ENCODE assay signal across 9 mouse cellular contexts in the genomic region with DNA sequence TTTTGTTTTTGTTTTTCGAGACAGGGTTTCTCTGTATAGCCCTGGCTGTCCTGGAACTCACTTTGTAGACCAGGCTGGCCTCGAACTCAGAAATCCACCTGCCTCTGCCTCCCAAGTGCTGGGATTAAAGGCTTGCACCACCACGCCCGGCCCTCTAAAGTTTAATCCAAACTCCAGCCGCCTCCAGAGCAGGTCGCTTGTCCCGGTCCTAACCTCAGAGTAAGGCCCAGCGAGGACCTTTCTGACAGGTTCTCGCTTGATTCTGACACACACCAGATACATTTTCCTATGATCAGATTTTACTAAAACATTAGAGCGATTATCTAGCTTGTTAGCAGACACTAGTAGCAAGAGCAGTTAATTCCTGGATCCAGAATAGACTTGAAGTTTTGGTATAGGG. TPM values are rescaled to one million over a fixed set of nuclear protein-coding genes. Genes with fewer than 3 reads are reported as not detected.
DNase-seq lines count a peak whose midpoint lies in the region; ATAC-seq and TF ChIP-seq lines count a peak whose summit lies in the region.
"Not testable (repeated sequence)": the region's sequence is repeated elsewhere in the genome, so short reads cannot be mapped to it uniquely, and the experiment has no call there.
"Had no signal": no experiment of that assay in that cellular context is flagged by ENCODE, and none has a peak within 500 bp of the region (broad histone marks: within the 10 kb centered on the region; RNA-seq: fewer than 3 reads in every experiment).

No protein-coding gene starts in this region.

- peaks cover 30% of the 10 kb centered on the region for H3K79me2 ChIP-seq in MEL (ENCODE audit: control insufficient read depth, insufficient read depth, low read length, poor library complexity)
- H3K79me2 ChIP-seq in myocyte (ENCODE audit: control insufficient read depth, insufficient read depth), result peaks cover 41% of the 10 kb centered on the region

- H3K9me3 ChIP-seq in MEL (replicated peaks; ENCODE audit: insufficient read depth, low read length); erythroblast, embryonic 14.5 days (ENCODE audit: control insufficient read depth, low read length); heart, embryonic 13.5 days; limb, embryonic 10.5 days (replicated peaks); lung, embryonic 14.5 days (ENCODE audit: low read depth, low read length): not testable (repeated sequence)

- H3K4me3 ChIP-seq in MEL (ENCODE audit: control insufficient read depth in 1 of 2, insufficient read depth in 1 of 2, low read depth in 2 of 2, low read length in 2 of 2), result peak overlapping the region; percentile 93 to 95; a peak in 3 of 4 replicates
- H3K4me3 ChIP-seq in erythroblast, embryonic 14.5 days (replicated peaks), result peak overlapping the region; percentile 86
- H3K4me3 ChIP-seq in heart, embryonic 13.5 days, result peak overlapping the region; percentile 85
- peak overlapping the region; percentile 75 for H3K4me3 ChIP-seq in limb, embryonic 10.5 days
- H3K4me3 ChIP-seq in lung, embryonic 14.5 days (ENCODE audit: low read depth, low read length), result peak overlapping the region; percentile 84
- peak overlapping the region; percentile 86 for H3K4me3 ChIP-seq in myocyte

- TF ChIP-seq CTCF in MEL (IDR thresholded peaks at IDR 0.05 in 2 of 3, conservative IDR thresholded peaks at IDR 0.05 in 1 of 3; ENCODE audit: control insufficient read depth in 1 of 3, insufficient read depth in 1 of 3, low read depth in 2 of 3, low read length in 3 of 3, poor library complexity in 1 of 3, severe bottlenecking in 1 of 3); lung, embryonic 14.5 days (IDR thresholded peaks at IDR 0.05; ENCODE audit: low read depth): not testable (repeated sequence)

- not testable (repeated sequence) for TF ChIP-seq POLR2A in MEL (IDR thresholded peaks at IDR 0.05; ENCODE audit: control insufficient read depth in 1 of 2, insufficient read depth in 1 of 2, low read depth in 1 of 2, low read length in 2 of 2, poor library complexity in 1 of 2); myocyte (IDR thresholded peaks at IDR 0.05; ENCODE audit: insufficient read length, low read depth)

- not testable (repeated sequence) for TF ChIP-seq EP300 in MEL (IDR thresholded peaks at IDR 0.05; ENCODE audit: low read depth in 1 of 2, low read length in 2 of 2)

- WGBS in heart, embryonic 13.5 days, result 66% methylated on average over 10 of the region's 10 CpGs
- 72% methylated on average over 10 of the region's 10 CpGs for WGBS in limb, embryonic 10.5 days
- 68% methylated on average over 10 of the region's 10 CpGs for WGBS in lung, embryonic 14.5 days

- H3K27ac ChIP-seq in MEL (ENCODE audit: control insufficient read depth, low read depth, low read length); heart, embryonic 13.5 days (replicated peaks); lung, embryonic 14.5 days (ENCODE audit: low read depth): not testable (repeated sequence)
- peak overlapping the region; percentile 84; the same call in 1 of the 2 replicates for H3K27ac ChIP-seq in limb, embryonic 10.5 days

- H3K9ac ChIP-seq in MEL (ENCODE audit: control insufficient read depth, low read depth, low read length, poor library complexity, severe bottlenecking), result peak overlapping the region; percentile 85
- peak overlapping the region; percentile 91; the same call in 1 of the 2 replicates for H3K9ac ChIP-seq in heart, embryonic 13.5 days
- H3K9ac ChIP-seq in lung, embryonic 14.5 days, result not testable (repeated sequence)

- H3K36me3 ChIP-seq in MEL (ENCODE audit: control insufficient read depth in 1 of 2, insufficient read depth in 2 of 2, low read length in 2 of 2), result peaks cover 0 to 46% of the 10 kb centered on the region in 2 experiments; a peak in 2 of 4 replicates
- H3K36me3 ChIP-seq in erythroblast, embryonic 14.5 days (ENCODE audit: control insufficient read depth), result peaks cover 16% of the 10 kb centered on the region
- H3K36me3 ChIP-seq in heart, embryonic 13.5 days, result peaks cover 16% of the 10 kb centered on the region
- peaks cover 27% of the 10 kb centered on the region for H3K36me3 ChIP-seq in limb, embryonic 10.5 days
- peaks cover 15% of the 10 kb centered on the region for H3K36me3 ChIP-seq in lung, embryonic 14.5 days (ENCODE audit: insufficient read depth)
- not testable (repeated sequence) for H3K36me3 ChIP-seq in myocyte (ENCODE audit: control insufficient read depth, insufficient read depth)

- H3K27me3 ChIP-seq in MEL (ENCODE audit: control insufficient read depth in 1 of 2, insufficient read depth in 2 of 2, low read length in 2 of 2); erythroblast, embryonic 14.5 days (ENCODE audit: control insufficient read depth); heart, embryonic 13.5 days (replicated peaks); limb, embryonic 10.5 days (ENCODE audit: low read depth, poor library complexity, severe bottlenecking); lung, embryonic 14.5 days (ENCODE audit: insufficient read depth, low read length); myocyte (ENCODE audit: control insufficient read depth, insufficient read depth, insufficient read length): not testable (repeated sequence)

- peak overlapping the region; percentile 80 for H3K4me2 ChIP-seq in heart, embryonic 13.5 days
- H3K4me2 ChIP-seq in lung, embryonic 14.5 days, result peak overlapping the region; percentile 69
- peak overlapping the region; percentile 81 for H3K4me2 ChIP-seq in myocyte (ENCODE audit: low read depth)

- not testable (repeated sequence) for TF ChIP-seq RAD21 in MEL (IDR thresholded peaks at IDR 0.05; ENCODE audit: low read depth, low read length)

- H3K4me1 ChIP-seq in MEL (ENCODE audit: control insufficient read depth in 1 of 2, insufficient read depth in 2 of 2, low read length in 2 of 2), result peaks cover 16 to 36% of the 10 kb centered on the region in 2 experiments
- peaks cover 44% of the 10 kb centered on the region for H3K4me1 ChIP-seq in erythroblast, embryonic 14.5 days (ENCODE audit: control insufficient read depth)
- peaks cover 54% of the 10 kb centered on the region for H3K4me1 ChIP-seq in heart, embryonic 13.5 days
- peaks cover 11% of the 10 kb centered on the region for H3K4me1 ChIP-seq in limb, embryonic 10.5 days
- not testable (repeated sequence) for H3K4me1 ChIP-seq in lung, embryonic 14.5 days (ENCODE audit: insufficient read depth)

- peak; percentile 38 for DNase-seq in MEL (ENCODE audit: low read depth, low spot score)
- peak; percentile 31 for DNase-seq in induced T-regulatory cell, adult 2 months (ENCODE audit: low read depth)
- DNase-seq in limb, embryonic 10.5 days (ENCODE audit: low spot score); lung, embryonic 14.5 days: not testable (repeated sequence)
- peak; percentile 24 for DNase-seq in thymus, postnatal 14 days

- not testable (repeated sequence) for ATAC-seq in heart, embryonic 13.5 days (ENCODE audit: extremely low read depth, insufficient number of reproducible peaks, low FRiP score, low TSS enrichment); lung, embryonic 14.5 days (ENCODE audit: insufficient read depth)

- peak overlapping the region; percentile 98 for H3ac ChIP-seq in myocyte (ENCODE audit: control insufficient read depth, insufficient read length)

RNA-seq across cellular contexts. Expression of gene Trap1, which starts 0.7 kb away (rescaled TPM):
- total RNA-seq in MEL (2012; rRNA removed), result 120 and 128 TPM in 2 replicates
- polyA plus RNA-seq in MEL (2012; ENCODE audit: insufficient read depth in 1 of 2, insufficient read length in 2 of 2, low read depth in 1 of 2, low replicate concordance in 2 of 2, missing spikeins in 1 of 2) (100 to 1,000 TPM; 214 to 299 TPM), myocyte (2012; fragmentation: generic; extraction: Trizol) (103 TPM)
- polyA plus RNA-seq in erythroblast, embryonic 14.5 days (2012), result 18.1 and 22.1 TPM in 2 replicates
- polyA plus RNA-seq in heart, embryonic 13.5 days (2015; fragmentation: Nextera tagmentation; extraction: Ambion mirVana), result 93.9 and 103 TPM in 2 replicates
- 107 and 112 TPM in 2 replicates for polyA plus RNA-seq in limb, embryonic 10.5 days (2016; fragmentation: Nextera tagmentation; extraction: Ambion mirVana)
- polyA plus RNA-seq in lung, embryonic 14.5 days (2014; fragmentation: Nextera tagmentation; extraction: Ambion mirVana), result 94.1 and 97.2 TPM in 2 replicates

RNA-seq across cellular contexts. Expression of gene Dnase1, which starts 41.6 kb away (rescaled TPM):
- total RNA-seq in MEL (2012; rRNA removed), result 0.42 and 0.81 TPM in 2 replicates
- polyA plus RNA-seq in MEL (2012; ENCODE audit: insufficient read depth in 1 of 2, insufficient read length in 2 of 2, low read depth in 1 of 2, low replicate concordance in 2 of 2, missing spikeins in 1 of 2), result 1 to 10 TPM in 1 of 2 experiments, not detected in 1; 7.7 TPM
- polyA plus RNA-seq in erythroblast, embryonic 14.5 days (2012), result not detected in 2 replicates
- 3.5 and 4.1 TPM in 2 replicates for polyA plus RNA-seq in heart, embryonic 13.5 days (2015; fragmentation: Nextera tagmentation; extraction: Ambion mirVana)
- 6.3 and 6.5 TPM in 2 replicates for polyA plus RNA-seq in limb, embryonic 10.5 days (2016; fragmentation: Nextera tagmentation; extraction: Ambion mirVana)
- 4.4 and 4.9 TPM in 2 replicates for polyA plus RNA-seq in lung, embryonic 14.5 days (2014; fragmentation: Nextera tagmentation; extraction: Ambion mirVana)
- polyA plus RNA-seq in myocyte (2012; fragmentation: generic; extraction: Trizol), result 0.89 TPM
- total RNA-seq: layer of hippocampus, postnatal 25 days had no signal
